Mouse (Mus musculus) right cerebral cortex, adult 2 months (tissue): Measurements from ENCODE around the gene Ndufaf8.

Experiments used
- DNase-seq, 2 experiments: peaks; one replicate each; pipeline ENCODE4 v3.0.0; 2021 to 2022; ENCODE audit warnings: low spot score in 2 of 2

Gene Ndufaf8

DNA sequence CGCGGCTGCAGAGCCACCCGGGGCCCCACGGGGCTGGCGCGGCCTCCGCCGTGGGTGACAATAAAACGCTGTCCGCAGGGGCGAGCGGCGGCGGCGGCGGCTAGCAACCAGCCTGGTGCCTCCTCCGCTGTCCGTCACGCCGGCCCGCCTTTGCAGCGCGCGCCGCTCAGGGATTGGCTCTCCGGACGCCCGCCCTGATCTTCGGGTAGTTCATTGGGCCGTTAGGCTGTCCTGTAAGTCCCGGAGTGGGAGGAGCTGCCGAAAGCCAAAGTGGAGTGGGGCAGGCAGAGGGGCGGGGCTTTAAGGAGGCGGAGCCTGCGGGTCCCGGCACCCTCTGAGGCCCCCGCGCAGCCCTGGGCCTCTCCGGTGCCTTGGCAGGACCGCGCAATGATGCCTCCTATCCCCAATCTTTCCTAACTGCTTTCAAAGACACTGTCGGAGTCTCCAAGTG is 12.0 kb upstream of the Ndufaf8 start, which contains the start of gene Cep131:
Gene Cep131 (minus strand): TSS at position 126 of the 451 bp plus-strand sequence.
- DNase-seq = peak; percentile 97 to 98

DNA sequence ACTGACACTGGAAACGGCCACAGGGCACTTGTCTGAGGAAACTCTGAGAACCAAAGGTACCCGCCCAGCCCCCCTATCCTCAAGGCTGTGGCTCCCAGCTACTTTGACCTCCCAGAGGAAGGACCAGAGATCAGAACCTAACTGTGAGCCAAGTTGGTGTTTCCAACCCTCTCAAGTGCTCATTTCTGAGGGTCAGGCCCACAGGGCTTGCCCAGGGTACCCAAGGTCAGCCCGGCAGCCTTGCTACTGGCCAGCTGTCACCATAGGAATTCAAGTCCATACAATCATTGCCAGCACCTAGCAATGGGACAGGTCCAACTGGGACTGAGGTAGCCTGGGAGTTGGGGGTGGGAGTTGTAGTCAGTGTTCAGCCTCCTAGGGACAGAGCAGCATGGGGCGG is 8.1 kb upstream of the Ndufaf8 start:
- DNase-seq = no peak

DNA sequence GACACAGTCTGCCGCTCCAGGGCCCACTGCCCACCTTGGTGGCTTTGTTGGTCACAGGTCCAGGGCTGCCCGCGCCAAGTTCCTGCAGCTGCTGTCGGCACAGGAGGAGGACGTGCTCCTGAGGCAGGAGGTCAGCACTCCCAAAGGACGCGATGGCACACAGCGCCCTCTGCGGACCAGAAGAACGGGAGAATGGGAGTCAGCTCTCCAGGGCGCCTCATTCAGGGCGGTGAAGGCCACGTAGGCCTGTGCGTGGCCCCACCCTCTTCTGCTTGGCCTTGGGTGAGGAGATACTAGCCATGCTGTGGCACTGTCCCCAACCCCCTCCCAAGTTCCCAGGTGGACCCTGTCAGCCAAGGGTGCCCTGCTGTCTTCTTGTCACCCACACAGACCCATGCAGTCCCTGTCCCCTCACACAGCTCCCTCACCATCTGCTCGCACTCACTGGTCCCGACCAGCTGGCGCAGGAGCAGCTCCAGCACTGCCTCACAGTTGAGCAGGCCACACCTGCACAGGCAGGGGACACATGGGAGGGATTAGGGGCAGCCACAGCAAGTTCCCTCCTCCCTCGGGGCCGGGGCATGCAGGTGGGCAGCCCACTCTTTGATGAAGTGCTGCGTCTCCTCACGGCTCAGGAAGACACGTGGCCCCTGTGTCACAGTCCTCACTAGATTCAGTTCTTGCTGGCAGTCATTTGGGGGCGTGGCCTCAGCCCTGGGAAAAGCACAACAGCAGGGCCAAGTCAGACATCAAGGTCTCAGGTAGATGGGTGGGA is 5.7 kb upstream of the Ndufaf8 start:
- no peak for DNase-seq

- peak; percentile 77 to 80 for DNase-seq
Observed at GRCm38 (mm10) chr11:120101036-120101435, 2.3 kb downstream of the Ndufaf8 start.

DNA sequence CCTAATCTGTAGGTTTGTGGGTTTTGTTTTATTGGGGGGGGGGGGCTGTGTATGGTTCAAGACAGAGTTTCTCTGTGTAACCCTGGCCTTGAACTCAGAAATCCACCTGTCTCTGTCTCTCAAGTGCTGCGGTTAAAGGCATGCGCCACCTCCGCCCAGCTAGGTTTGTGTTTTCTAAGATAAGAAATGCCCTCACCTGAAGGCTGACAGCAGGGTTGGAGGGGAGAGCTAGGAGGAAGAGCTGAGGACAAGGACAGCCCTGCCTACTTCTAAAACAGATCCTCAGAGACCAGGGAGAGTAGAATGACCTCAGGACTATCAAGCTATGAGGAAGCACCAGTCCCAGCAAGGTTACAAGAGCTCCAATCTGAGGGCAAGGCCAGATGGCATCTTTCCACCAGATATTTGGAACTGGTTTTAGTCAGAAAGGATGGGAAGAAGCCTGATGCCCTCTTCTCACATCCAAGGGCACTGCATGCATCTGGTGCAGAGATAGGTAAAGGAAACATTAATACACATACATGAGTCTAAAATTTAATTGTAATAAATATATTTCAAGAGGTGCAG is 4.8 kb downstream of the Ndufaf8 start:
- DNase-seq = no peak

- no peak for DNase-seq
Observed at GRCm38 (mm10) chr11:120107026-120107425, 8.3 kb downstream of the Ndufaf8 start.

- no peak for DNase-seq
Observed at GRCm38 (mm10) chr11:120107796-120108195, 9.1 kb downstream of the Ndufaf8 start.

- no peak for DNase-seq
Observed at GRCm38 (mm10) chr11:120109558-120110210, 11.0 kb downstream of the Ndufaf8 start.

- no peak for DNase-seq
Observed at GRCm38 (mm10) chr11:120110554-120110953, 11.8 kb downstream of the Ndufaf8 start.

GRCm38 (mm10) chr11:120111033-120111432 is 12.3 kb downstream of the Ndufaf8 start:
- DNase-seq = peak; percentile 40 to 47

GRCm38 (mm10) chr11:120112136-120112535 is 13.4 kb downstream of the Ndufaf8 start:
- DNase-seq = no peak

- DNase-seq = no peak
Observed at GRCm38 (mm10) chr11:120114488-120115215, 15.9 kb downstream of the Ndufaf8 start.

- no peak for DNase-seq
Observed at GRCm38 (mm10) chr11:120117626-120118025, 18.9 kb downstream of the Ndufaf8 start.

DNA sequence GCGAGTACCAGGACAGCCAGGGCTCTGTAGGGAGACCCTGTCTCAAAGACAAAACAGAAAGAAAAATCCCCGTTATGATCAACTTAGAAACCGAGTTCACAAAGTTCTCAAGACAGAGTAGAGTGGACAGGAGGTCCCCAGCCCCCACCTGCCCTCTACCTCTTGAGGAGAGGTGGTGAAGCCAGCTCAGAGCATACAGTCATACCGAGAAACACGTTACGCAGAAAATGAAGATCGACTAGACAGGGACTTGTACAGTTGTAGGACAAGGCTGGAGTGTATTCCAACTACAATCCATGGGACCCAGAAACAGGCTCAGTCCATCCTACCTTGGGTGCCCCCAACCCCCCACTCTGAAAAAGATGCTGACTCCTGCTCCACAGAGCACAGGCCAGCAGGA is 20.4 kb downstream of the Ndufaf8 start:
- no peak for DNase-seq

DNA sequence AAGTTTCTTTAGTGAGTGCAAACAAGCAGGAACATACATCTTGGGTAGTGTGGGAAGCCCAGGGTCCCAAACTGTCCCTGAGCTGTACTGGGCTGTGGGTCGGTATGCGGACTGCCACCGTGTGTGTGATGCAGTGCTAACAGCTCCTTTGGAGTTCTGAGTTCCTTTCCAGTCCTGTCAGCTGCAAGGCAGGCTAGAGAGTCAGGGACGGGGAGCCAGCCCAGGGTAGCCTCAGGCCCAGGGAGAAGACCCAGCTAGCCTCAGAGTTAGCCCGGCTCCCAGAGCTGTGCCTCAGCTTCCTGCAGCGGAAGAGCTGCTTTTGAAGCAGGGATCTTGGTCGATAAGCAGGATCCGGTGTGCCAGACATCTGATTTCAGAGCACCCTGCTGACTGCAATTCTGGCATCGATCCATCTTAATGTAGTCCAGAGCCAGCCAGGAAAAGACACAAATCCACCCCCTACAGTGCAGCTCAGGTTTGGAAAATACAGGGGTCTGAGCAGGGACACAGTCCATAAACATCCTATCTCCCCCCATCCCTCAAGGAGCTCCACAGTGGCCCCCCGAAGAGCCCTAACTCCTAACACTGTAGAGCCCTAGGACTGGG is 21.3 kb downstream of the Ndufaf8 start:
- no peak for DNase-seq

DNA sequence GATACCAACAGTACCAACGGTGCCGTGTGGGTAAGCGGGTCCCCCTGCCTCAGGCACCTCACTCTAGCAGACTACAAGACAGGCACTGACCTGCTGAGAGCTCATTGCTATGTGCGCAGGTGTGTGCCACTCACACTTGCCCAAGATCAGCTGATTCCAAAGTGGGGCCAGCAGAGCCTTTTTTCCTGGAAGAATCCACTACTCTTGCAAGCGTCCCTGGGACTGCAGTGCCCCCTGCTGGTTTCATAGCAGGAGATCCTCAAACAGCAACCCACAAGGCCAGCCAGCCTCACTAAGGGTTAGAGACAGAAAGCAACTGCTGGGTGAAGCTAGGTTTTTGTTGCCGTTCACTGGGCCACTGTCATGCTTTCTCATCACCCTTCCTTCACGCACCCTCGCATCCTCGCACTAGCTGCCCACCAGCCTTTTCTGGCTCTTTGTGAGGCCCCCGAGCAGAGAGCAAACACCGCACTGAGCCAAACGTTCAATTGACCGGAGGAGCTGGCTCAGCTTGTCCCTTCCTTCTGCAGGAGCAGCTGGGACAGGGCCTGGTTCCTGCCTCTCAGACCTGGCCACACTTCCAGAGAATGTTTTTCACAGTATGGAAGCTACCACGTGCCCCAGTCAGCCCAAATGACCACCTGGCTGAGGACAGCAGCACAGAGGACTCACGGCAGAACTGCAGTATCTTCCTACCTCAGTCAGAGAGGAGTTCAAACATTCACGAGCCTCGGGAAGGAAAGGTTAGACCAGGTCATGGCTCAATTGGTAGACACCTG is 22.1 kb downstream of the Ndufaf8 start:
- peak; percentile 81 for DNase-seq

DNA sequence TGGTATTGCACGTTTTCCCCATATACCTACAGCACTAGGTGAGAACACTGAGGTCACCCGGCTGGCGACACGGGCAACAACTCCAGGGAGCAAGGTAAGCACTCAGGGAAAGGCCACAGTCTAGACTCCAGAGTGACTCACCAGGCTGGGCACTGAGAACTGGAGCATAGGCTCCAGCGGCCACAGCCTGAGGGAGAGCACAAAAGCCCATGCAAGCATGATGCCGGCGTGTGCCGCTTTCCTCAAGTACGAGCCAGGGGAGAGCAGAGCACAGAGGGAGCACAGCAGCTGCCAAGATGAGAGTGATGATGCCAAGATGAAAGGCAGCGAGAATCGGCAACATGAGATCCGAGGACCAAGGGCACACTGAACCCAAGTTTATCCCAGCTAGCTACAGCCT is 23.4 kb downstream of the Ndufaf8 start:
- no peak for DNase-seq

GRCm38 (mm10) chr11:120126845-120127244 is 28.1 kb downstream of the Ndufaf8 start:
- DNase-seq = no peak

DNA sequence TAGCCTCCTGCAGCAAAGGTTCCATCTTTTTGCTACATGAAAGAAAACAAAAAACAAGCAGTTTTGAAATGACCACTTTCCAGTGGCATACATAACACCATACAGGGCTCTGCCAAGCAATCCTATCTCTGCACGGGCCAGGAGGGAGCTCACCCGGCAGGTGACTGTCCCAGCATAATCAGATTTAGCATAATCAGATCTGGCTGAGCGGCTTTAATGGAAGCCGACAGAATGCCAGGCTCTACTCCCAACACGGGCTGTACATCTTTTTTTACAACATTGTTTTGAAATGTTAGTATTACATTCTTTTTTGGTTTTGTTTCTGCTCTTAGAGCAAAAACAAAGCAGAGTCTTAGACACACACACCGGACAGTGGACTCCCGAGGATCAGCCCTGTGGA is 30.6 kb downstream of the Ndufaf8 start:
- DNase-seq = no peak

- no peak for DNase-seq
Observed at GRCm38 (mm10) chr11:120134148-120134547, 35.4 kb downstream of the Ndufaf8 start.
